Mouse (Mus musculus) lung, postnatal 0 days (tissue): ENCODE results near the gene Trim46.

Experiments
- CTCF ChIP-seq: IDR thresholded peaks from 2 replicates; pipeline ENCODE4 v1.5.1; 2016; ENCODE audit warnings: antibody characterized with exemption, mild to moderate bottlenecking
- EP300 ChIP-seq: IDR thresholded peaks from 2 replicates; pipeline ENCODE4 v1.6.1; 2016; ENCODE audit warnings: antibody characterized with exemption, mild to moderate bottlenecking, control low read depth

DNA sequence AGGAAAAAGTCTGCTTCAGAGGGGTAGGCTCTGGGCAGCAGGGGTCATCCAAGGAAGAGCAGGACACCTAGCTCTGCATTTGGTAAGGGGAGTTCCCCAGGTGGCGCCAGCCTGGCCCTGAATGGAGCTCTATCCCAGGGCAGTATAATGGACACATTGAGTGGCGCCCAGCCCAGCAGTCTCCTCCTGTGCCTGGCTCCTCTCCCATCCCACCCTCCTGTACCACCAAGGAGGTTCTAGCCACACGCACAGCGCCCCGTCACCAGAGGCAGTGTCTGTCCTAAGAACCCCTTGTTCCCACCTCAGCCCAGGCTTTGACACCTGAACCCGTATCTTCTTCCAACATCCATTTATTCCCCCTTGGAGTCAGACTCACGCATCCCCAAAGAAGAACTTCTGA, 36.4 kb downstream of the Trim46 start:
- no peak for TF ChIP-seq CTCF
- no peak for TF ChIP-seq EP300
